Mouse (Mus musculus) liver, embryonic 11.5 days (tissue): ENCODE measurements at regions not wholly inside any gene's neighbourhood (a gene's known extent, or its start where the extent isn't known, plus 50 kb on each side); places are given as distances from the start of the nearest gene placed in this dataset.

Experiments
- ATAC-seq: fragments of 200-750 bp; cut with Nextera tagmentation; replicated peaks from 2 replicates; pipeline ENCODE4 v1.8.0; 2017; ENCODE audit warnings: moderate number of reproducible peaks, mild to moderate bottlenecking, moderate TSS enrichment, moderate library complexity; ENCODE audit not compliant: low FRiP score
- DNase-seq: peaks from one replicate; pipeline ENCODE4 v3.0.0-alpha.2; 2017; ENCODE audit warnings: low spot score
- H3K27ac ChIP-seq: fragments of 300-500 bp; sonication (generic); 2 replicates; pipeline ENCODE4 v1.5.1; 2014; ENCODE audit warnings: mild to moderate bottlenecking, low read depth, low read length, control low read depth
- H3K27me3 ChIP-seq: fragments of 300-500 bp; sonication (generic); replicated peaks from 2 replicates; pipeline ENCODE4 v1.6.1; 2014; ENCODE audit warnings: low read length, mixed read lengths; ENCODE audit not compliant: control insufficient read depth, insufficient read depth
- H3K36me3 ChIP-seq: fragments of 300-500 bp; sonication (generic); 2 replicates; pipeline ENCODE4 v1.6.1; 2014; ENCODE audit warnings: mild to moderate bottlenecking, low read length, moderate library complexity, mixed read lengths; ENCODE audit not compliant: control insufficient read depth, insufficient read depth
- H3K4me1 ChIP-seq: fragments of 300-500 bp; sonication (generic); replicated peaks from 2 replicates; pipeline ENCODE4 v1.6.1; 2014; ENCODE audit warnings: low read length, mixed read lengths; ENCODE audit not compliant: control insufficient read depth, insufficient read depth
- H3K4me2 ChIP-seq: fragments of 300-500 bp; sonication (generic); 2 replicates; pipeline ENCODE4 v1.6.1; 2014; ENCODE audit warnings: mild to moderate bottlenecking, control low read depth, moderate library complexity
- H3K4me3 ChIP-seq: fragments of 300-500 bp; sonication (generic); 2 replicates; pipeline ENCODE4 v1.5.1; 2014; ENCODE audit warnings: low read depth, low read length, control low read depth
- H3K9ac ChIP-seq: fragments of 300-500 bp; sonication (generic); 2 replicates; pipeline ENCODE4 v1.6.1; 2014; ENCODE audit warnings: low read depth, low read length, control low read depth
- H3K9me3 ChIP-seq: fragments of 300-500 bp; sonication (generic); 2 replicates; pipeline ENCODE4 v1.6.1; 2016; ENCODE audit warnings: low read length, inconsistent platforms, mixed read lengths; ENCODE audit not compliant: control insufficient read depth
- WGBS: fragments of 180-500 bp; shearing (Covaris S2); extraction: QIAGEN DNeasy Blood & Tissue Kit; methylation state at CpG from one replicate; pipeline ENCODE4 v1.1.7; 2014; 5-methylcytosine and 5-hydroxymethylcytosine counted together

DNA sequence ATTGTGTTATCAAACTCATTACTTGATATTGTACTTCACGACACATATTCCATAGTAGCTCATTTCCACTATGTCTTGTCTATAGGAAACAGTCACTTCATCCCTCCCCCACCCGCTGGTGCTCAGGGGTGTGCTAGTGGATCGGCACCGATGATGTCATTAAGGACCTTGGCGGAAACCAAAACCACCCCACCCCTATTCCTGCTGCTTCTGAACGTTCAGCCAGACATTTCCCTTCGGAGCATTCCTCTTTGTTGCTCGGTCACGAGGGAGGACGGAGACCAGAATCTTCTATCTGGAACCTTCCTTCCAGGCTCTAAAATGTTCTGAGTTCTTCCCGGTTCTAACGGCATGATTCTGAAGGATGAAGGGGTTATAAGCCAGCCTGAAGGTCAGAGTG, 132.3 kb upstream of the Gas1 start:
- H3K4me1 ChIP-seq, result no peaks in the 10 kb centered on the region
- no peaks in the 10 kb centered on the region for H3K27me3 ChIP-seq
- ATAC-seq (no peak), DNase-seq (no peak)
- H3K4me3 ChIP-seq, result no peak overlapping the region
- H3K27ac ChIP-seq, result no peak overlapping the region; the same call in 1 of the 2 replicates
- H3K36me3 ChIP-seq, result no peaks in the 10 kb centered on the region
- H3K4me2 ChIP-seq, result no peak overlapping the region
- H3K9ac ChIP-seq, result no peak overlapping the region
- no peaks in the 10 kb centered on the region for H3K9me3 ChIP-seq
- WGBS, result 86% methylated on average over 12 of the region's 12 CpGs

DNA sequence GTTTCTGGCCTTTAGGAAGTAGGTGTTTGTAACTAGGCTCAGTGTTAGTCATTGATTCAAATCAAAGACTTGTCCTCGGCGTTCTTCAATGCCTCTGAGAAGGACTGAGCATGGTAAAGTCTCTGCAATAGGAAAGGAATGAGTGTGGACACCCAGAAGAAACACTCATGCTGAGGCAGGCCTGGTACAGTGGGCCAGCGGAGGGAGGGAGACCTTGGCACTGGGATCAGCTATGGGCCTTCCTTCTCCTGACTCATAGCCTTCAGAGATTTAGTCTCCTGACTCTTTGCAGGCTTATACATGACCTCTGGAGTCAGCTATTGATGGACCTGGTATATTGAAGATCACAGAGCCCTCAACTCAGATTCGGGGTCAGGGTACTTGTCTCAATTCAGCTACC, 132.8 kb upstream of the Gas1 start:
- no peak overlapping the region for H3K27ac ChIP-seq
- H3K9ac ChIP-seq, result no peak overlapping the region
- ATAC-seq, result no peak
- H3K4me1 ChIP-seq, result no peaks in the 10 kb centered on the region
- no peaks in the 10 kb centered on the region for H3K27me3 ChIP-seq
- 84% methylated on average over 4 of the region's 4 CpGs for WGBS
- H3K4me3 ChIP-seq, result no peak overlapping the region
- H3K36me3 ChIP-seq, result no peaks in the 10 kb centered on the region
- H3K9me3 ChIP-seq, result no peaks in the 10 kb centered on the region
- no peak for DNase-seq
- H3K4me2 ChIP-seq, result no peak overlapping the region

DNA sequence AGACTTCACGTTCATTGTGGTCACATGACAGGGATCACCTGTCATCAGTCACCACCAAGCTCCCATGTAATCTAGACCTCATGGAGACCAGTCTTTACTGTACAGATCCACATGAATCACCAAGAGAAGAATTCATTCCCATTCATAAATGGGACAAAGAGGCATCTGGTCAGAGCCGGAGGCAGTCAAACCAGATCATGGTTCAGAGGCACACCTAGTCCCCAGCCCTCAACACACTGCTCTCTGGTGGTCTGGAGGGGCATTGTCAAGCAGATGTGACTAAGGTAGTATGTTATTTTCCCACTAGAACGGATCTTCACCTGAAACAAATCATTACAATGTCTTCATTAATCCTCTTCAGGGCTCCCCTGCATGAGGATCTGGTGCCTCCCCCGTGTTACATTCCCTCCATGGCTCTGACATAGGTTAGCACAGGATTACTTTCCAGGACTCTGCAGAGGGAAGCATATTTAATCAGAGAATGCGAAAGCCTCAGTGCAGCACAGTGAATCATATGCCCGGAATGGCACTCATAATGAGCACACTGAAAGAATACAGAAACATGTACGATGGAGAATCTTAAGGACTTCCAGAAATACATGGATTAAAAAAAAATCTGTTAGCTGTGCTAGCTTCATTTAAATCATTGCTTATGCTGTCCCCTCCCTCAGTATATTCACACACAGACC, 135.4 kb upstream of the Gas1 start:
- Histone ChIP-seq H3K27ac (no peak overlapping the region), H3K9ac (no peak overlapping the region), H3K27me3 (no peaks in the 10 kb centered on the region), H3K4me1 (no peaks in the 10 kb centered on the region), H3K4me3 (no peak overlapping the region), H3K9me3 (no peaks in the 10 kb centered on the region), H3K36me3 (no peaks in the 10 kb centered on the region), H3K4me2 (no peak overlapping the region)
- no peak for DNase-seq
- 70% methylated on average over 7 of the region's 7 CpGs for WGBS
- ATAC-seq, result no peak

DNA sequence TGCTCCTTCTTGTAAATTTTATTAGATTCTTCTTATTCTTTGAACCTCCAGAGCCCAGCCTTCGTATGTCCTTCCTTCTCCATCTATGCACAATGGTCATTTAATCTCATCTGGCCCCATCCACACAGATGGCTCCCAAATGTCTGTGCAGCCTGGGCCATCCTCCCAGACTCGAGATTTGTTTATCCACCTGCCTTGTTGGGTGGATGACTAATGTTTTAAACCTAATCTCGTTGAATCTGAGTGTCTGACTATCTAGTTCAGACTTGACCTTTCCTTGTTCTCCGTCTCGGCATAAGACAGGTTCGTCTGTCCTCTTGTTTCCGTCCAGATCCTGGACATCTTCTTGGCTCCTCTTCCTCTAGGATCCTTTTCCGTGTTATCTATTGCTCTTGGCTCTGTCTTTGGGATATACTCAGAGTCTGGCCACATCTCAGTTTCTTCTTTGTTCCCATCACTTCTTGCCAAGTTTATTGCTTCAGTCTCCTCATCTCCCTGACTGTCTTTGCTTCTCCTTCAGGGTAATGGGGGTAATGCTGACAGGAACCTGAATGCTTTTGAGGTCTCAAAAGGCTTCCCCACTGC, 141.4 kb upstream of the Gas1 start:
- 64% methylated on average over 8 of the region's 8 CpGs for WGBS
- Histone ChIP-seq H3K27ac (no peak overlapping the region), H3K4me2 (no peak overlapping the region), H3K27me3 (no peaks in the 10 kb centered on the region), H3K9ac (no peak overlapping the region), H3K9me3 (no peaks in the 10 kb centered on the region), H3K4me1 (no peaks in the 10 kb centered on the region), H3K4me3 (no peak overlapping the region), H3K36me3 (no peaks in the 10 kb centered on the region)
- DNase-seq, result no peak
- no peak for ATAC-seq

GRCm38 (mm10) chr13:60319268-60319667, 142.1 kb upstream of the Gas1 start:
- Histone ChIP-seq H3K9ac (no peak overlapping the region), H3K4me1 (no peaks in the 10 kb centered on the region), H3K36me3 (no peaks in the 10 kb centered on the region), H3K9me3 (no peaks in the 10 kb centered on the region), H3K4me3 (no peak overlapping the region), H3K4me2 (no peak overlapping the region), H3K27me3 (no peaks in the 10 kb centered on the region), H3K27ac (no peak overlapping the region)
- no peak for DNase-seq
- 70% methylated on average over 4 of the region's 4 CpGs for WGBS
- no peak for ATAC-seq

DNA sequence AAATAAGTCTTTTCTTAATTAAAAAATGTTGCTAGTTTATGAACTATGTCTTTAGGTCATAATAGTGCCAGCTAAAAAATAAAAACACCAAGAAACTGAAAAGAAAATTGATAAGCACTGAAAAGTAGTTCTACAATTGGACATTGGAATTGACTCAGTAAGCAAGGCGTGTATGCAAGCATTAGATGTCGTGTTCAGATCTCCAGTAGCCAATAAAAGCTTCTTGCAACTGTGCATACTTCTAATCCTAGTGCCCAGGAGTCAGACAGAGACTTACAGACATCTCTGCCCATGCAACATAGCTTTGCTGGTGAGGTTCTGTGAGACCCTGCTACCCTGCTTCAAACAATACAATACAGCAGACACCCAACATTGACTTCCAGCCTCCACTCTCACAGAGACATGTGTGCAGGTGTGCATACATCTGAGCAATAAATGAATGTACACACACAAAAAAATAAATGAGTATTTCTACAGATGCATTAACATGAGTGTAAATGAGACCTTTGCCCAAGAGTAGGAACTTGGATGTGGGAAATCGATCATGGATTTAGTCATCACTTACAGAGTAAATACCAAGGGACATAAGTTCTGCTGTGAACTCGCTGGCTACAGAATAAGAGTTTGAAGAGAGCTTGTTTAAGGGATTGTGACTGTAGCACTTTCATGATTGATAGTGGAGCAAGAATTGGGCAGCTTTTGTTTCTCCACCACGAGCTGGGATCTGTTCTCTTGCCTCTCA, 142.9 kb upstream of the Gas1 start:
- ATAC-seq (no peak), DNase-seq (no peak)
- no peaks in the 10 kb centered on the region for H3K36me3 ChIP-seq
- H3K27me3 ChIP-seq, result no peaks in the 10 kb centered on the region
- no peak overlapping the region for H3K4me3 ChIP-seq
- no peak overlapping the region for H3K9ac ChIP-seq
- H3K4me2 ChIP-seq, result no peak overlapping the region
- no peaks in the 10 kb centered on the region for H3K4me1 ChIP-seq
- WGBS, result 64% methylated on average over 5 of the region's 5 CpGs
- H3K27ac ChIP-seq, result no peak overlapping the region
- no peaks in the 10 kb centered on the region for H3K9me3 ChIP-seq

- 74% methylated on average over 3 of the region's 3 CpGs for WGBS
- no peak for ATAC-seq
Observed at GRCm38 (mm10) chr13:60322579-60322978, 145.4 kb upstream of the Gas1 start.

GRCm38 (mm10) chr13:60330475-60331258, 153.5 kb upstream of the Gas1 start:
- H3K27ac ChIP-seq, result no peak overlapping the region
- ATAC-seq, result no peak
- H3K4me2 ChIP-seq, result no peak overlapping the region
- H3K27me3 ChIP-seq, result no peaks in the 10 kb centered on the region
- H3K4me1 ChIP-seq, result no peaks in the 10 kb centered on the region
- H3K9ac ChIP-seq, result no peak overlapping the region
- no peak for DNase-seq
- no peak overlapping the region for H3K4me3 ChIP-seq
- 71% methylated on average over 9 of the region's 9 CpGs for WGBS
- H3K36me3 ChIP-seq, result no peaks in the 10 kb centered on the region
- H3K9me3 ChIP-seq, result no peaks in the 10 kb centered on the region

More at GRCm38 (mm10) chr13:60322579-60322978, 145.4 kb upstream of the Gas1 start:
- Histone ChIP-seq H3K4me1 (no peaks in the 10 kb centered on the region), H3K27ac (no peak overlapping the region), H3K4me2 (no peak overlapping the region), H3K9ac (no peak overlapping the region), H3K4me3 (no peak overlapping the region), H3K36me3 (no peaks in the 10 kb centered on the region), H3K27me3 (no peaks in the 10 kb centered on the region), H3K9me3 (no peaks in the 10 kb centered on the region)
- DNase-seq, result no peak
